Mouse (Mus musculus) B cell, adult 2 months (primary cell): ENCODE data around the gene Mob3b.
"Not testable (repeated sequence)": the region's sequence is repeated elsewhere in the genome, so short reads cannot be mapped to it uniquely, and the experiment has no call there.

Experiments
- DNase-seq, 2 experiments: peaks; one replicate each; pipeline ENCODE4 v3.0.0; 2022

Mob3b gene

GRCm38 (mm10) chr4:34963999-34964398 lies 193.3 kb downstream of the Mob3b start:
- no peak for DNase-seq

GRCm38 (mm10) chr4:34960781-34961560 lies 196.3 kb downstream of the Mob3b start:
- no peak for DNase-seq

- DNase-seq = no peak
These were observed 197.8 kb downstream of the Mob3b start for GRCm38 (mm10) chr4:34959477-34959876.

GRCm38 (mm10) chr4:34958155-34959028 lies 198.9 kb downstream of the Mob3b start:
- peak; percentile 52 for DNase-seq

GRCm38 (mm10) chr4:34953716-34954115 lies 203.6 kb downstream of the Mob3b start:
- DNase-seq = no peak

- no peak for DNase-seq
These were observed 210.1 kb downstream of the Mob3b start for GRCm38 (mm10) chr4:34947181-34947580.

- no peak for DNase-seq
These were observed 216.2 kb downstream of the Mob3b start for GRCm38 (mm10) chr4:34941046-34941445.

GRCm38 (mm10) chr4:34928386-34928785 lies 228.9 kb downstream of the Mob3b start:
- not testable (repeated sequence) for DNase-seq

GRCm38 (mm10) chr4:34922177-34922870 lies 235.0 kb downstream of the Mob3b start:
- DNase-seq = peak; percentile 50 to 61

GRCm38 (mm10) chr4:34917400-34917799 lies 239.9 kb downstream of the Mob3b start:
- DNase-seq = no peak

GRCm38 (mm10) chr4:34912171-34912570 lies 245.1 kb downstream of the Mob3b start:
- DNase-seq = no peak

GRCm38 (mm10) chr4:34911401-34911800 lies 245.9 kb downstream of the Mob3b start:
- DNase-seq = no peak

- DNase-seq = no peak
These were observed 249.2 kb downstream of the Mob3b start for GRCm38 (mm10) chr4:34908127-34908526.

- DNase-seq = no peak
These were observed 250.3 kb downstream of the Mob3b start for GRCm38 (mm10) chr4:34907026-34907425.

- DNase-seq = no peak
These were observed 251.1 kb downstream of the Mob3b start for GRCm38 (mm10) chr4:34906151-34906550.

GRCm38 (mm10) chr4:34905396-34905795 lies 251.9 kb downstream of the Mob3b start:
- DNase-seq = peak; percentile 63 to 64

- DNase-seq = not testable (repeated sequence)
These were observed 255.7 kb downstream of the Mob3b start for GRCm38 (mm10) chr4:34901582-34901981.

GRCm38 (mm10) chr4:34901166-34901565 lies 256.1 kb downstream of the Mob3b start:
- no peak for DNase-seq

- no peak for DNase-seq
These were observed 257.1 kb downstream of the Mob3b start for GRCm38 (mm10) chr4:34900155-34900554.

GRCm38 (mm10) chr4:34899322-34899721 lies 258.0 kb downstream of the Mob3b start:
- no peak for DNase-seq
